Mouse (Mus musculus): Measurements from ENCODE around the gene Higd1a.

- TF ChIP-seq POLR2A (IDR thresholded peaks at IDR 0.05; ENCODE audit: insufficient read depth, low read depth, low read length) (no peak), CTCF (IDR thresholded peaks at IDR 0.05; ENCODE audit: insufficient read depth, low read depth, low read length) (no peak)
Observed at GRCm38 (mm10) chr9:121858153-121858488, at the start of gene Higd1a.
